Mouse (Mus musculus) cerebellum, adult 9-11 months (tissue): ENCODE measurements around the gene Muc20.

Source experiments
- DNase-seq: peaks from one replicate; pipeline ENCODE4 v3.0.0; 2022

Muc20 gene

GRCm38 (mm10) chr16:32797426-32797689 lies at the start of gene Muc20:
Gene Muc20 (minus strand): TSS chr16:32797435.
- DNase-seq = no peak

GRCm38 (mm10) chr16:32831501-32831900 lies 34.3 kb upstream of the Muc20 start:
- no peak for DNase-seq

GRCm38 (mm10) chr16:32829104-32829503 lies 31.9 kb upstream of the Muc20 start:
- DNase-seq = no peak

GRCm38 (mm10) chr16:32826521-32826920 lies 29.3 kb upstream of the Muc20 start:
- no peak for DNase-seq

- DNase-seq = no peak
Observed at GRCm38 (mm10) chr16:32825380-32825779, 28.1 kb upstream of the Muc20 start.

- no peak for DNase-seq
Observed at GRCm38 (mm10) chr16:32824061-32824460, 26.8 kb upstream of the Muc20 start.

- DNase-seq = no peak
Observed at GRCm38 (mm10) chr16:32823487-32823886, 26.3 kb upstream of the Muc20 start.

GRCm38 (mm10) chr16:32822881-32823280 lies 25.6 kb upstream of the Muc20 start:
- no peak for DNase-seq

GRCm38 (mm10) chr16:32822450-32822827 lies 25.2 kb upstream of the Muc20 start:
- no peak for DNase-seq

GRCm38 (mm10) chr16:32821772-32822449 lies 24.7 kb upstream of the Muc20 start:
- no peak for DNase-seq

GRCm38 (mm10) chr16:32818441-32818840 lies 21.2 kb upstream of the Muc20 start:
- DNase-seq = no peak

GRCm38 (mm10) chr16:32818036-32818435 lies 20.8 kb upstream of the Muc20 start:
- DNase-seq = no peak

GRCm38 (mm10) chr16:32815160-32815605 lies 17.9 kb upstream of the Muc20 start:
- DNase-seq = no peak

GRCm38 (mm10) chr16:32814539-32814938 lies 17.3 kb upstream of the Muc20 start:
- peak; percentile 41 for DNase-seq

- DNase-seq = no peak
Observed at GRCm38 (mm10) chr16:32813771-32814170, 16.5 kb upstream of the Muc20 start.

- no peak for DNase-seq
Observed at GRCm38 (mm10) chr16:32813362-32813761, 16.1 kb upstream of the Muc20 start.

- DNase-seq = peak; percentile 66
Observed at GRCm38 (mm10) chr16:32812888-32813361, 15.7 kb upstream of the Muc20 start.

GRCm38 (mm10) chr16:32810321-32810720 lies 13.1 kb upstream of the Muc20 start, which contains the start of gene Smbd1:
Gene Smbd1 (minus strand): TSS chr16:32810477.
- DNase-seq = no peak

GRCm38 (mm10) chr16:32807408-32808185 lies 10.4 kb upstream of the Muc20 start:
- no peak for DNase-seq

GRCm38 (mm10) chr16:32805151-32805550 lies 7.9 kb upstream of the Muc20 start:
- DNase-seq = no peak

GRCm38 (mm10) chr16:32803901-32804300 lies 6.7 kb upstream of the Muc20 start:
- no peak for DNase-seq

GRCm38 (mm10) chr16:32803252-32803853 lies 6.1 kb upstream of the Muc20 start:
- DNase-seq = peak; percentile 50

GRCm38 (mm10) chr16:32796676-32797425 lies 384 bp downstream of the Muc20 start:
- DNase-seq = peak; percentile 9
